Mouse (Mus musculus): ENCODE data around the gene Cdh18.

The Cdh18 gene

DNA sequence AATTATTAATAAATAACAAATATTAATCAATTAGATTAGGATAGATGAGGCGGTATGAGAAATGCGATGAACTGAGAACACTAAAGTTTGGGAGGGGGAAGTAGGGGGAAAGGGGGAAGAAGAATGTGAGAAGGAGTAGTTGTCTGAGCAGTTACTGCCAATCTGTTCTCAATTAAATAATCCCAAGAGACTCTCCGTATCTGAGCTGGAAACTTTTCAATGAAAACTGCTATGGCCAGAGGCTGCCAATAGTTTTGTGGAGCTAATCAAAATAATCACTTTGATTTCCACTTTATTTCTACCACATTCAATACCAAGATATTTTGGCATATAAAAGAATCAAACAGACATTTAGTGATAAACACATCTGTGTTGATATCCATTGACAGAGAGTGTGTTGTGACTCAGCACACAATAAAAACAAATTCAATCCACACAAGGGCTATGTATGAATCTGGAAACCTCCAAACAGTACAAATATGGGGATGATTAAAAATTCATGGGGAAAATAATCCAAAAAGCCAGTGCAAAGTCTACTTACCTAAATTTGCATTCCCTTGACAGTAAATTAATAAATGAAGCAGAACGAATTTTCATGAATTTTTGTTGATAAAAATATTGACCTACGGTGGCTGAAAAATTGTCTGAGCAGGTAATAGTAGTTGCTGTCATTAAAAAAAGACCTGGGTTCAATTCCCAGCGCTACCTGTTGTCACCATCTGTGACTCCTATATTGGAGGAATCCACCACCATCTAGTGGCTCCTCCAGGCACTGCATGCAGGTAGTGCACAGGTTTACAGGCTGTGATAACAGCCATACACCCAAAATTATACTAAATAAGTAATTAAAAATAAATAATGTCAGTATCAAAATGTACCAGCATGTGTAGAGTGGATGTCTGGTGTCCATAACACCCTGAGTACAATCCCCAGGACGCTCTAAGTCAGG is 922.0 kb downstream of the Cdh18 start:
- DNase-seq, result no peak

DNA sequence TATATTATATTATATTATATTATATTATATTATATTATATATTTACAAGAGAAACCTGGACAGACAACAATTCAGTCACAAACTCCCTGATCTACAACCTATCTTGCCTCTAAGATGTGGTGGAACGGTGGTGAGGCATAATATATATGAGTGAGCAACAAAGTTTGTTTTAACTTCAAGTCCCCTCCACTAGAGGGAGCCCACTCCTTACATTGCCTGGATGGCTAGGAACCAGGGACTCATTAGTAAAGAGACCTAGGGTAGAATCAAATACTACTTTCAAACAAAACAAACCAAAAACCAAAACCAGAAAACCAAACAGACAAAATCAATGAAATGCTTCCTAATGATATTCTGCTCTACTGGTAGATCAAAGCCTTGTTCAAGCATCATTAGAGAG is 937.5 kb downstream of the Cdh18 start:
- DNase-seq, result no peak

DNA sequence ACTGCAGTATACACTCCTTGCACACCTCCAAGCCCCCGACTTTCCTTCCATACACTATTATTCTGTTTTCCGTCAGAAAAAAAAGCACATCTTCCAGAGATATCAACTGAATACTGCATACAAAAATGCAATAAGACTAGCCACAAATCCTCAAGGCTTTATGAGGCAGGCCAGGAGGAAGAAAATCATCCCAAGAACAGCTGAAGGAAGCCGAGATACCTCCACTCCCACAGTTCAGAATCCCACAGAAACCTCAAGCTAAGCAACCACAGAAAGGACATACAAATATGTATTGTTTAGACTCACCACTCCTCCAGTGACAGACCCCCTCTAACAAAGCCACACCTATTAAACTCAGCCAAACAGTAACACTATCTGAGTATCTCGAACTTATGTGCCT is 957.7 kb downstream of the Cdh18 start:
- no peak for DNase-seq

DNA sequence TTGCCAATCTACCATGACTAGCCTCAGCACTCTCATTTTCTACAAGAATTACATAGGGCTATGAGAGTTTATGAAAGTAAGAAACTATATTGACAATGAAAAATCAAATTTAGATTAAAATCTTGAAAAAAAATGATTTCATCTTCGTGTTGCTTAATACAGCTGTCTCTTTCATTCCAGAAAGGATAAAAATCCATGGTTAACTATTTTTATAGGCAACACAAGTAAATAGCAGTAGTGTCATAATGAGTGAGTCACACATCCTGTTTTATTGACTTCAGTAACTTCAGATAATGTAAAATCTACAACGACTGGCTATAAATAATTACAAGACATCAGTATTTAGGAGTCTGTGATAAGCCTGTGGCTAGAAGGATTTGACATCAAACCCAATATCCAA is 960.9 kb downstream of the Cdh18 start:
- DNase-seq, result no peak

DNA sequence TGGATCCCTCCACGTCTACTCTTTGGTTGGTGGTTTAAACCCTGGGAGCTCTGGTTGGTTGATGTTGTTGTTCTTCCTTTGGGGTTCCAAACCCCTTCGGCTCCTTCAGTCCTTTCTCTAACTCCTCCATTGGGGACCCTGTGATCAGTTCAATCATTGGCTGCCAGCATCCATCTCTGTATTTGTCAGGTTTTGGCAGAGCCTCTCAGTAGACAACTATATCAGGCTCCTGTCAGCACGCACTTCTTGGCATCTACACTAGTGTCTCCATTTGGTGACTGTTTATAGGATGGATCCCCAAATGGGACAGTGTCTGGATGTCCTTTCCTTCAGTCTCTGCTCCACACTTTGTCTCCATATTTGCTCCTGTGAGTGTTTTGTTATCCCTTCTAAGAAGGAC is 967.0 kb downstream of the Cdh18 start:
- no peak for DNase-seq

DNA sequence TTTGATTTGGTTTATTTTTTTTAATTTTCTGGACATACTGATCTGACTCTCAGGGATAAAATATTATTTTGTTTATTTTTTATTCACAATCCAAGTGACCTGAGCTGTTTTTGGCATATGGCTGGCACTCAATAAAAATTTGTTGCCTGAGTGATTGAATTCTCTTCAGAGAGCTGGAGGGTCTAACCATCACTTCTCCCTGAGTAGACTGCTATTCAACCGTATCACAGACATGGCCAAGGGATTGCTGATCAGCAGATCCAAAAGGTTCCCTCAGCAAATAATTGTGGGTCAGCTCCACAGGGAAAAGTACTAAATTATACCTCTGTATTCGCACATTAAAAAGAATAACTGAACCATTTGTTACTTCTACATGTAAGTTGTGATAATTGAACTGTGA is 969.3 kb downstream of the Cdh18 start:
- DNase-seq, result no peak

Data from thymus, postnatal 4 days (tissue).